Mouse (Mus musculus): ENCODE results near the gene Efcab8.

GRCm38 (mm10) chr2:153860715-153861114 is 81.0 kb downstream of the Efcab8 start:
- TF ChIP-seq POLR2A (IDR thresholded peaks at IDR 0.05; ENCODE audit: borderline replicate concordance, control insufficient read depth, low read depth, low read length) (no peak), CTCF (IDR thresholded peaks at IDR 0.05; ENCODE audit: control insufficient read depth, insufficient read depth, low read length) (no peak)
